Mouse (Mus musculus) spleen, adult 18-20 months (tissue): ENCODE measurements around the gene Acoxl.
"Not testable (repeated sequence)": the region's sequence is repeated elsewhere in the genome, so short reads cannot be mapped to it uniquely, and the experiment has no call there.

Experiments
- DNase-seq, 2 experiments: peaks; one replicate each; pipeline ENCODE4 v3.0.0; 2022; ENCODE audit warnings: mixed read lengths in 2 of 2

The Acoxl gene

DNA sequence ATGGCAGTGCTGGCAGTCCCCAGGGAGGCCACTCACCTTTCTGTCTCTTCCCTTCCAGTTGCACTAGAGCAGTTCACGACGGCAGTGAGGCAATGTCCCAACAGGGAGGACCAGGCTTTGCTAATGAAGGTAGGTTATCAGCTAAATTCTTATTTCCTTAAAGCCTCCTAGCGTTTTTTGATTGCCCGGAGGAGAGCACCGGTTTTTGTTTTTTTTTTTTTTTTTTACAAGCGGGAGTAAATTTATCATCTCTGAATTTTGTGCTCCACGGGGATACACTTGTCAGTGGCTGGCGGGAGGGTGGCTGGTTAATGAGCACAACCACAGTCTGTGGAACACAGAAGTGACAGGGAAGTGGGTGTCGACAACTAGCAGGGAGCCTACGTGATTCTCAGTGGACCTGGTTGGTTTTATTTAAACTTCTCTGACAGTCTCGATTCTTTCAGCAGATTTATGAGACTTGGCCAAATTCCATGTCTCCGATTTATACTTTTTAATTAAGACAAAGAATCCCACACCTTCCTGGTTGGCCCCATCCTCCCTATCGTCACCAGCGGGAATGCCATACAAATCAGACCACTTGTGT, 247.7 kb downstream of the Acoxl start:
- DNase-seq, result no peak

DNA sequence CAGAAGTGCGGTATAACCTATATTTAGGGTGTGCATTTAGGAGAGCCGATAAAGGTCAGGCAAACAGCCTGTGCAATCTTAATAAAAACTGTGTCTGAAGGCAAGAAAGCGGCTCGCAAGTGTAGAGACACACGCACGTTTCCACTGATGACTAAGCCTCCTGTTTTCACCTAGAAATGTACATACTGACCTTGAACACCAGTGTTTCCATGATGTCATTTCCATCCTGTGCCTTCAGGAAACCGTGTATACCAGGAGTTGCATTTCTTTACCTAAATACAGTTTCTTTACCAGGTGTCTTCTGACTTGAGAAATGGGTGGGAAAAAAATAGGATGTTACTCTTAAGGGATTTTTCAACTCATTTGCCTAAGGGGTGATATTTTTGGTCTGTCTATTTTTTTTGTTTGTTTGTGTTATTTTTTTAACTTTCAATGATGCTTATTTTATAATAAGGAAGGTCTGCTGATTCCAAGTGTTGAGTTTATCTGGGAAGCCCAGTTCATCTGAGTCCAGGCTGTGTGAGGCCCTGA, 248.4 kb downstream of the Acoxl start:
- DNase-seq, result no peak

DNA sequence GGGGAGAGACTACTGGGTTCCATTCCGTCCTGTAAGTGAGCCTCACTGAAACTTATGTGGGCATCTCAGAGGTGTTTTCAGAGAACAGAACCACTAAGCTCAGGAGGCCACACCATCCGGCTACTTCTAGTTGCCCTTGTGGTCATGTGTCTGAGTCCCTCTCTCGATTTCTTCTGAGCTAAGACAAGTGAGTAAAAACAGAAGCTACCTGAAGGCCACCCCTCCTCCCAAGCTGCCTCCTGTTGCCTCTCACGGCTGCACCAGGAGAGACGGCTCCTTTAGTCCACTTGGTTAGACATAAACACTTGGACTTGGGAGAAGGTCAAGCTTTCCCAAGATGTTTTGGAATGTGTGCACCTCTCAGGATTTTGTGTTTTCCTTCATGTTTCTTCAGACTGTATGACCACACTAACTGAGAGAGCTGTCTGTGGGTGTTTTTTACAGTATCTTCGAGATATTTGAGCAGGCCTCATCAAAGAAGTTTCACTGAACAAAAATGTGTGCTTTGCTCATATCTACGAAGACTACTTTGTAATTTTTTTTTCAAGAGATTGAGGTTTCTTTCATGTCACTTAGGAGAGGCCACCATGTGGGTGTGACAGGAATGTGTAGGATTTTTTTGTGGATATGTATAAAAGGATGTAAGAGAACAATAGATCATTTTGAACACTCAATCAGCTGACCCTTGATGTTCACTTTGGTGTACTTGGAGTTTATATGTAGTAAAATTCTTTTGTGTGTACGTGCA, 249.3 kb downstream of the Acoxl start:
- DNase-seq, result no peak

DNA sequence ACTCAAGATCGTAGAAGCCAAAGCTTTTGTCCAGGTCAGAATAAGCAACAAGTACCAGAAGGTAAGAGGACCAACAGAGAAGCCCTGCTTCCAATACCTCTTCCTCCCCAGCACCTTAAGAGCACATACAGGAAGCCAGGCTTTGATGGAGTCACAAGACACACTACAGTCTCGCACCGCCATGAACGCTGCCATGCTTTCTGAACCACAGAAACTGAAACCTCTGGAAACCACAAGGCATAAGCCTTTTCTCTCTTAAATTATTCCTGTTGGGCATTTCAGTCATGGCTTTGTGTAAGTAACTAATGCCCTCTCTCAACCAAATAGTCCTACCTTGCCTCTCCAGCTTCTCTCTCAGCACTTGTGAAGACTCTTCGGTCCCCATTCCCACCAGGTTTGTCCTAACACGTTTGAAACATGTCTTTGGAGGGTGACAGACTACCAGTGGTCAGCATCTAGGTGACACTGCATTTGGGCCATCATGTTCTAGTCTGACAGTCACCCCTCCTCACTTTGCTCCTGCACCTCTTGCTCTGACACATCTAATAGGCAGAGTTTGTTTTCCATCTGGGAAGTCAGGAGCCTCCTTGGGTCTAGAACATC, 251.7 kb downstream of the Acoxl start:
- no peak for DNase-seq

DNA sequence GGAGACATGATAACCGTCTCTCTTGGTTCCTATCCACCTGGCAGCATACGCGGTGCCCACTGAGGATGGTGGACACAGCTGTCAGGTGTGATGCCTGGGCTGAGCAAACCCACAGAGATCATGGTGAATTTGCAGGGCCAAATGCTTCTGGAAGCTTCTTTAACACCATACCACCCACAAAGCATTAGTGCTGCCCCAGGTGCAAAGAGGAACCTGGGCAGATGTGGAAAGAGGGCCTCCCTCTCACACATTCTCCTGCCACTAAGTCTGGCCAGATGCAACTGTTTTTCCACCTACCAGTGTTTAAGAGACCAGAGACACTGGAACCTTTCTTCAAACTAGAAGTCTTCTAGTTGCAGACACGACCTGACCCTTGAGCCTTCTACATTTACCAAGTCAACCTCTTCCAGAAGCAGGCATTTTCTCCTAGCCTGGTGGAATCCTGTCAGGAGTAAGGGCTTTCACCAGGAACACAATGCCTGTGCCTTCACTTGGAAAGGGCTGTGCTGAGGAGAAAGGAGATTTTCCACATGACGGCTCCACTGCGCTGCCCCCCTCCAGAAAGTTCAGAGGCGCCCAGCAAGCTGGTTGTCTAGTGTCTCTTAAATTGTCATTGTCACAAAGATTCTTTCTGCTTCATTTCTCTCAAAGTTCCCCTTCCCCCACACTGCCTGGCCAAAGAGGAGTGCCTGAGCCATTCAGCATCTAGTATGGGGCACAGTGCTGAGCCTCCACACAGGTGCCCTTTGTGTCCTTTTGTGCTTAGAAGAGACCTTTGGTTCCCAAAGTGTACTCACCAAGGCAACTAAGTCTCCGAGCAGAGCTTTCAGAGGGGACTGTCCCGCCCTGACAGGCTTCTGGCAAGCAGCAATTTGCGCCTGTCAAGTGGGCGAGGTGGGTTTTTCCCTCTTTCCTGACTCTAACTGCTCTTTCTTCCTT, 253.0 kb downstream of the Acoxl start:
- DNase-seq, result no peak

DNA sequence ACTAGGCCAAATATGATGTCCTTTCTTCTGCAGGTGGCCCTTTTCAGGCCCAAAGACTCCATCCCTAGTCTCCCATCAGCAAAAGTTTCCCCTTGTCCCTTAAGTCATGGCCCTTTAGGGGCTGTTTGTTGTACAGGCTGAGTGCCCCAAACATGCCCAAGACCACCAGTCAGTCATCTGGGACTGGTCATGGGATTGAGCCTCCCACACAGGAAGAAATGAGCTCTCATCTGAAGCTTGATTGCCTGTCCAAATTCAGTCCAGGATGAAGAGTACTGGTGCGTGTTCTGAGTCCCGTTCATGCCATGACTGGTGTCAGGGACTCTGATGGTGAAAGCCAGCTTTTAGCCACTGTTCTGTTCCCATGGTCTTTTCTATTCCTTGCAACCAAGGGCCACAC, 253.8 kb downstream of the Acoxl start:
- no peak for DNase-seq

DNA sequence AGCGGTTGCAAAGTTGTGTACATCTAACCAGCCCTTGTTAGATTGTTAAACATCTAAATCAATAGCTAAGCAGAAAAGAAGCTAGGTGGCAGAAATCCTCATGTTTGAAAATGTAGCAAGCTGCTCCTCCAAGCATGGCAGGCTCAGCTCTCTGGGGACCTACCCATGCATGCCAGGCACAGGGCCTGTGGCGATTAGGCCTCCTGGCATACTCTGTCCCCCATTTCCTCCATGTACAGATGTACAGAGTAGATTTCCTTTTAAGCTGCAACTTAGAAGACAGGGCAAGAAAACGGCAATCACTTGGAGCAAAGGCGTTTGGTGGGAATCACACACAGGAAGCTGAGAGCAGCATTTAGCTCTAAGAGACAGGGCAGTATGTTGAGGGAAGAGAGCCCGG, 255.5 kb downstream of the Acoxl start:
- peak; percentile 43 to 63 for DNase-seq

DNA sequence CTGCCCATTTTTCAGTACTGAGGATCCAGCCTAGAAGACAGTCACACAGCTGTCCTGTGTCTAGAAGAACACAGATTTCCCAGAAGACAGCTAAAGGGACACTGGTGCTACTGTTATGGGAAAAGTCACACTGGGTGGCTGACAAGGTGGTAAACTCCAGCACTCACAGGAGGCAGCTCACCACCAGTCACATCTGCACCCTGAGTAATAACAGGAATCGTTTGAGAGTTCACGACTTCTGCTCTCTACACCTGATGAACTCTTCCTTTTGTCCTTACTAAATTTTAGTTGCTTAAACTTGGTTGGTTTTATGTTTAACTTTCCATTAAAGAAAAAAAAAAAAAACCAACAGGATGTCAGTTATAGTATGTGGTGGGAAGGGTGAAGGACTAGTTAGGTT, 255.9 kb downstream of the Acoxl start:
- DNase-seq, result no peak

DNA sequence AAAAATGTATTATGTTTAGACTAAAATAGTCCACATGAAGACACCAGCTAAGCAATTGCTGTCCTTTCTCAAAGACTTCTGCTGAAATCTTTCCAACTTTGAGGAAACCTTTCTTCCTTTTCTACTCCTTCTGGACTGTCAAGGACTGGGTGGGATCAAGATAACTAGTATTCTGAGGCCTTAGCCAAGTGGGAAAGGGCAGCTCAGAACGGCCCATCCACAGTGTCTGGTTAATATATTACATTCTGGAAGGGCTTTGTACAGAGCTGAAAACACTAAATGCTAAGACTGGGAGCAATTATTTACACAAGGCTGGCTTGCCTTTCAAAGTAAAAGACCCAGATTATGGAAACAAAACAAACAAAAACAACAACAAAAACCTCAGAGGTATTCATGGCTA, 256.6 kb downstream of the Acoxl start:
- DNase-seq, result no peak

DNA sequence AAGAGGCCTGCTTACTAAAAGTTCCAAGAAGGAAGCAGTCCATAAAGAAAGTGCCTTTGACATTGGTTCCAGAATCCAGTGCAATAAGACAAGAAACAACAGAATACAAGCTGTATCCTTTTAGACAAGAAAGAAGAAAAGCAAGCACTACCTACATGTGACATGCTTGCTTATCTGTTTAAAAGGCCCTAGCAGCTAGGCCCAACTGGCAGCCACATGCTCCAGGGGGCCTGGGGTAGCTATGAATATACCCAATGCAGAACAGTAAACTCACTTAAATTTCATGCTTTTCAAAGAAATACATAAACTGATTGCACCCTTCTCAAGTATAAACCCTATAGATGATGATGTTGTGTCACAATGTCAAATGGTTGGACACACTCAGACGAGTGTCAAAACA, 257.4 kb downstream of the Acoxl start:
- no peak for DNase-seq

DNA sequence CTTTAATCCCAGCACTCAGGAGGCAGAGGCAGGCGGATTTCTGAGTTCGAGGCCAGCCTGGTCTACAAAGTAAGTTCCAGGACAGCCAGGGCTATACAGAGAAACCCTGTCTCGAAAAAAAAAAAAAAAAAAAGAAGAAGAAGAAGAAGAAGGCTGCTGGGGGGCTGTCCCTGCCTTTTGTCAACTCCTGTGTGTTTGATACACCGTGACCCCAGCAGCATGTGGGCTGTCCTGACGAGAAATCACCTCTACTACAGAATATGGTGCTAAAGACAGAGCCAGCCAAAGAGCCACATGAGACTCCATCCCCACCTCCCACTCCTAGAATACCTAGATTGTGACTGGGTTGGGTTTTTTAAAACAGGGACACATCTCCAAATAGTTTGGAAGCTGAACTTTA, 259.4 kb downstream of the Acoxl start:
- DNase-seq, result not testable (repeated sequence)

DNA sequence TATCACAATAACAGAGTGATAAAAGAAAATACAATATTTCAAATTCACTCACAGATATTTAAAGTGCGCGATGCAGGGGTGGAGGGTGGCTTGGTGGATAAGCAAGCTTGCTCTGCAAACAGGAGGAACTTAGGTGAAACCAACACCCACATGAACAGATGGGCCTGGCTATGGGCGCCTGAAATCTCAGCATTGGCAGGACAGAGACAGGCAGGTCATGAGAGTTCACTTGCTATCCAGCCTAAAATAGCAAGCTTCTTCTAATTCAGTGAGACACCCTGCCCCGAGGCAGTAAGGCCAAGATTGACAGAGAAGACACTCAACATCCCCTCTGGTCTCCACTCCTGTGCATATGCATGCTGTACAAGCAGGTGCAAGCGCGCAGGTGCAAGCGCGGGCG, 263.4 kb downstream of the Acoxl start:
- no peak for DNase-seq

DNA sequence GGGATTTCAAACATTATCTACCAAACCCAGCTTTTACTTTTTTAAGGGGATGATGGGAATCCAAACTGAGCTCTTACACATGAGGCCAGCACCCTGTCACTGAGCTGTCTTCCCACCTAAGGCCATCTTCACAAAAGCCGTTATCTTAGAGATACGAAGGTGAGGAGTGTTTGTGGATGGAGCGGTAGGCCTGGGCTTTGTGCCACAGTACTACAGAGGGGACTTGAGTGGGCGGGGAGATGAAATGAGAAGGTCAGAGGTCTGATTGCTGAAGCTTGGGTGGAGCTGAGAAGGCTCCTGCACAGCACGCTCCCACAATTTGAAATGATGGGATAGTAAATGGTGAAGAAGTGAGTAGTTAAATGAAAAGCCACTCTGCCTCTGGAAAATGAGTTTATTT, 266.1 kb downstream of the Acoxl start:
- no peak for DNase-seq

DNA sequence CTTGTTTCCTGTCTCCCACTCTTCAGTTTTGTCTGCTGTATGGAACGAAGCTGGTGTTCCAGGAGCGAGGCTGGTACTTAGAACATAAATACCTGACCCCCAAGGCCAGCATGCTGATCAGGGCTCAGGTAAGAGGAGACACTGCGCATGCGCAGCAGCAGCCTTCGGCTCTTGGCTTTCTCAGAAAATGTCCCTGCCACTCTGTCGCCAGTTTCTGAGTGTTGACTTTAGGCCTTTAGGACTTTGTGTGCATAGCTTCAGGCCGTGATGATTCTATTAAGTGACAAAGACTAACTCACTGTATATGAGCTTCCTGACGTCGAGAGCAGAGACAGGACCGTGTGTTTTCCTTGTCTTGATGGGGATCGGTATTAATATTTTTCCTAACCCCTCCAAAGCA, 267.0 kb downstream of the Acoxl start:
- no peak for DNase-seq

DNA sequence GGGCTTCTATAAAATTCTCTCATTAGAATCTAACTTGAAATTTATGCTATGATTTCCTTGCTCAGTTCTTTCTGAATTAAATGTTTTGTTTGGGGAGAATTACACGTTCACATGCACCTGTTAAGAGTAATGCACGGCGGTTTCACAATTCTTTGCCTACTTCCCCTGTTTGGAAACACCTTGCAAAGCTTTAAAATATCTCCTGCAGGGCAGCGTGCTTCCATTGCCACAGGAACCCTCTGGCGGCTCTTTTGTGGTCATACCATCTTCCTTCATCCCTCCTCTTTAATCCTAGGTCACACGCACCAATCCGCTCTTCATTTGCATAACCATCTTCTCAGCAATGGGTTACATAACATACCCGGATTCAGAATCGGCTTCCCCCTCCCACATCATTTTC, 272.9 kb downstream of the Acoxl start:
- DNase-seq, result no peak

DNA sequence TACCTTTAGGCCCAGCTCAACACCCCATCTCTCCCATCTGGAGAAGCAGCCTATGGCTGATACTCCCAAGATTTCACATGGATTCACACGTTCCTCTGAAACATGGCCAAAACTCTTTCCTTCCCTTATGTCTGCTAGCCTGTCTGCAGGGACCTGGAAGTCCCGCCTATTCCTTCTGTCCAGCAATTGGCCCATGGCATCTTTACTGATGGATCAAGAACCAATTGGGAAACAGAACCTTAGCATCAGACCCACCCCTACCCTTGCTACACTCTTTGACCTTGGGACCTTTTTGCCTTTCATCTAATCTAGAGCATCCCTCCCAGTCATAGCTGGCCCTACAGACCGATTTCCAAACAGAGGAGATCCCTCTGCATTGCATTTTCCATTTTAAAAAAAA, 275.9 kb downstream of the Acoxl start:
- DNase-seq, result no peak

DNA sequence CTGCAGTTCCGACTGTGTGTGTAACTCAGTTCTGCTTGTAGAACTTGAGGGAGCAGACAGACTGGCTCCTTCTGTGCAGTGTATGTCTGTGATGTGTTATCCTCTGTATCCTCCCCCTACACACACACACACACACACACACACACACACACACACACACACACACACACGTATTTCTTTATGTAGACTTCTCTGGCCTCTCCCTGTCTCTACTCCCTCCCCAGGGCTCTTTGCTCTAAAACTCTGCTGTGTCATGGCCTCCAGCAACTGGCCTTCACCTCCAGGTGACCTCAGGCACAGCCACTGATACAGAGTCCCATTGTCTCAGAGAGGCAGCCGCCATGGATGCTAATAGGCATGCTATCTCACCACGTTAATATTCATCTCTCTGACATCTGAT, 276.9 kb downstream of the Acoxl start:
- DNase-seq, result no peak

DNA sequence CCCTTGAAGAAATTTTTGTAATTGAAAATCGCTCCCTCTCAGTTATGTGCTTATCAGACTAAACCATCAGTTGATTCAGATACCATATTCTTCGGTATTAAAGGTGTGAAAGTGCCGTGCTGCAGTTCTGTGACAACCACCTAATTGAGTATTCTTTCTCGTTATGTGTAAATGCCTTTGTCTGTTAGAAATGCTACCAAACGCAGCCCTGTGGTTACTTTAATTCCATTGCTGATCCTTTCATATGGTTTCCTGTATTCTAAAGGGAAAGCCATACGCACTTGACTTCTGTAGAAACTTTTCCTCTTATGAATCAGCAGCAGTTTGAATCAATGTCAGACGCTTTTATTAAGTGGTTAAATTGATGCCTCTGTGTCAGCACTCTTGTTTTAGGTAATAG, 278.9 kb downstream of the Acoxl start:
- DNase-seq, result no peak

DNA sequence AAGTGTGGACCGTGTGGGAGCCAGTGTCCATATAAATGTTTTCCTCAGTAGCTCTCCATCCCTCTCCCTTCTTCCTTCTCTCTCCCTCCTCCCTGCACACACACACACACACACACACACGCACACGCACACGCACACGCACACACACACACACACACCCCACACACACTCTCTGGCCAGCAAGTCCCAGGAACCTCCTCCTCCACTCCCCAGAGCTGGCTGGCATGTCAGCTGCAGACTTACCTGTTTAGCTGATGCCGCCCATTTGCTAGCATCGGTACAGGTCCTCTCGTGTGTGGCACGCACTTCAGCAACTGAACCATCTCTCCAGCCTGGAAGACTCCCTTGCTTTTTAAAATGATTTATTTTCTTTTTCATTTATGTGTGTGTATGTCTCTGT, 280.3 kb downstream of the Acoxl start:
- no peak for DNase-seq

DNA sequence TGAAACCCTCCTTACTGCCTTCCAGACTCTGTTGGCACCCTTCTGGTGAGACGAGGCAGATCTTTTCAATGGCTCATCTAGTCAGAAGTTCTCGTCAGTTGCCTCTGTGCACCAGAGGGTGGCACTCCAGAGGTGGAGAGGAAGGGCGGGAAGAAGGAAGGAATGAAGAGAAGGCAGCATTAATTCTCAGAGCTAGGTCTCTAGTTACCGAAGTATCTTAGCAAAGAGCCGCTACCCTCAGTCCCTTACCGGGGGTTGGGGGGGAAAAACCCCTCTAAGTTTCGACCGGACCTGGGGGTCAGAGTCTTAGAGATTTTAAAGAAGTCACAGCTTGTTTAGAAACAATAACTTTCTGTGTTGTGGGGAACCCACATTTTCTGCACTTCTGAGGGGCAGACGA, 283.8 kb downstream of the Acoxl start:
- DNase-seq, result peak; percentile 34 to 61

DNA sequence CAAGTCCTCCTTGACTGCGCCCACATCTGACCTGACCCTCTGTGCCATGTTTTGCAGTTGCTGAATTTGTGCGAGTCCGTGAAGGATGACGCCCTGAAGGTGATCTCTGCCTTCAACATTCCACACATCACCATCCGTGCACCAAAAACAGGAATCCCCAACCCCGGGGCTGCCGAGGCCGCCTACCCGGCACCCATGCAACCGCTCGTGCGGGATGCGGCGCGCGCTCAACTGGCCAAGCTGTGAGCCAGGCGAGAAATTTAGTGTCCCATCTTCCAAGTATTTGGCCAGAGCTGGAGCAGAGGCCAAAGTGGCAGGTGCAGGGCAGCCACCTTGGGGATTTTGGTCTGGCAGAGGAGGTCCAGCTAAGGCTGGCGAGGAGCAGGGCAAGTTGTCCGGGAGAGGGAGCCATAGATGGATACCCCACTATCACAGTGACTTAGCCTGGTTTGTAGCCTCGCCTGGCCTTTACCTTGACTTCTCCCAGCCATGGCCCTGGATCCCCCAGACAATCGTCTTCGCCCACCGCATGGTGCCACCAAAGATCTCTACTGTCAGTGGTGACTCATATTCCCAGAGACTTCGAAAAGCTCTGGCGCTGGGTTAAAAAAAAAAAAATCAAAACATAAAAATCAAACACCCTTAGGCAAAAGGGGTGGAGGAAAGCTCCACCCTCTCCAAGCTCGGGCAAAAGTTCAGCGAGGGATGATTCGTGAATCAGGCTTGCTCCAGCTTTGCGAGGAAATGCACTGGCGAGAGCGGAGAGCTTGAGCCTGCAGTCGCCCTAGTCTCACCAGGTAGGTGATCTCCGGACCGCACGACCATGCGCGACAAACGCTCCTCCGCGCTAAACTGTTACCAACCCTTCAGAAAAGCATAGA, 284.5 kb downstream of the Acoxl start:
- DNase-seq, result peak; percentile 15 to 32
